In the genomic region with DNA sequence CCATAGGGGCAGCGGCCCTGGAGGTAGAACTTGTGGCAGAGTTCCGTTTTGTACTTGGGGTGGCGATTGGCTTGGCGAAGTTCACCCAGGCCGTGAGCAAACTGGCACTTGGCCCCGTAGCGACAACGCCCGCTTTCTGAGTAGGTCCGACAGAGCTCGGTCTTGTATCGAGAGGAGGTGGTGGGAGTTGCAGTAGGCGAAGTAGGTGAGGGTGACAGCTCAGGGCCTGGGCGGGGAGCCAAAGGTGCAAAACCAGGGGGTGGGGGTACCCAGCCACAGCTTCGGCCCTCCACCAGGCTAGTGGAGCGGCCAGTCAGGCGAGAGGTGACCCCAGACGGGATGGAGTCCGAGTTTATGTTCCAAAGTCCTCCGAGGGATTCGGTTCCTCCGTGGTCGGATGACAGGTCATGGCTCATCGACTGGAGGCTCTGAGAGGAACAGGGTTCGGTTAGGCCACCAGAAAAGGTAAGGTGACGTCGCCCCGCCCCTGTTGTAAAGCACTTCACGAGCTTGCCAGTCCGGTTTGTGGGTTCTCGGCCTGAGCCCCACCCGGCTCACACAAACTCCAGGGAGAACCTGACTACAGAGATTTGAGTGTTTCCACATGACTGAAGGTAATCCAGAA, we compare ENCODE assay signal across 8 mouse cellular contexts. TPM values are rescaled to one million over a fixed set of nuclear protein-coding genes. Genes with fewer than 3 reads are reported as not detected.
DNase-seq lines count a peak whose midpoint lies in the region; ATAC-seq and TF ChIP-seq lines count a peak whose summit lies in the region.

No protein-coding gene starts in this region.

- WGBS in heart, embryonic 11.5 days (ENCODE audit: insufficient replicate concordance), result 30% methylated on average over 30 of the region's 32 CpGs
- WGBS in kidney, embryonic 15.5 days, result 13% methylated on average over 32 of the region's 32 CpGs
- 31% methylated on average over 32 of the region's 32 CpGs for WGBS in stomach, embryonic 14.5 days

- TF ChIP-seq POLR2A in bone marrow macrophage, adult 2 months (IDR thresholded peaks at IDR 0.05; ENCODE audit: borderline replicate concordance, low read depth, low read length), result no peak

- peak overlapping the region; percentile 88 for H3K27ac ChIP-seq in bone marrow macrophage, adult 2 months (ENCODE audit: insufficient read depth, low read depth, low read length)
- H3K27ac ChIP-seq in heart, embryonic 11.5 days (ENCODE audit: low read depth, low read length), result peak overlapping the region; percentile 89
- peak overlapping the region; percentile 100 for H3K27ac ChIP-seq in kidney, embryonic 15.5 days
- H3K27ac ChIP-seq in stomach, embryonic 14.5 days (ENCODE audit: low read length), result peak overlapping the region; percentile 96

- TF ChIP-seq CTCF in bone marrow macrophage, adult 2 months (IDR thresholded peaks at IDR 0.05; ENCODE audit: low read depth, low read length), result no peak

- peak overlapping the region; percentile 96 for H3K4me2 ChIP-seq in heart, embryonic 11.5 days
- peak overlapping the region; percentile 88 for H3K4me2 ChIP-seq in kidney, embryonic 15.5 days
- peak overlapping the region; percentile 91 for H3K4me2 ChIP-seq in stomach, embryonic 14.5 days (replicated peaks; ENCODE audit: low read depth, low read length)

- H3K4me1 ChIP-seq in bone marrow macrophage, adult 2 months (ENCODE audit: control insufficient read depth, insufficient read depth, low read length), result peaks cover 23% of the 10 kb centered on the region
- peaks cover 62% of the 10 kb centered on the region for H3K4me1 ChIP-seq in heart, embryonic 11.5 days (ENCODE audit: control insufficient read depth, insufficient read depth, low read length)
- H3K4me1 ChIP-seq in kidney, embryonic 15.5 days, result peaks cover 91% of the 10 kb centered on the region
- peaks cover 49% of the 10 kb centered on the region for H3K4me1 ChIP-seq in stomach, embryonic 14.5 days (ENCODE audit: control insufficient read depth, insufficient read depth, low read length)

- no peaks in the 10 kb centered on the region for H3K36me3 ChIP-seq in heart, embryonic 11.5 days (ENCODE audit: control insufficient read depth, insufficient read depth, low read length)
- 0 out of 2 replicates have a peak, but pooled peaks cover 3% of the 10 kb centered on the region for H3K36me3 ChIP-seq in kidney, embryonic 15.5 days
- H3K36me3 ChIP-seq in stomach, embryonic 14.5 days (ENCODE audit: control insufficient read depth, insufficient read depth, low read length), result peaks cover 7% of the 10 kb centered on the region; the same call in 1 of the 2 replicates

- no peaks in the 10 kb centered on the region for H3K9me3 ChIP-seq in heart, embryonic 11.5 days (replicated peaks; ENCODE audit: control insufficient read depth, low read length)
- no peaks in the 10 kb centered on the region for H3K9me3 ChIP-seq in kidney, embryonic 15.5 days (replicated peaks)
- no peaks in the 10 kb centered on the region for H3K9me3 ChIP-seq in stomach, embryonic 14.5 days (ENCODE audit: control insufficient read depth, low read depth, low read length)

- no peaks in the 10 kb centered on the region for H3K27me3 ChIP-seq in heart, embryonic 11.5 days (ENCODE audit: control insufficient read depth, insufficient read depth, low read length)
- no peaks in the 10 kb centered on the region for H3K27me3 ChIP-seq in kidney, embryonic 15.5 days
- H3K27me3 ChIP-seq in stomach, embryonic 14.5 days (ENCODE audit: control insufficient read depth, insufficient read depth, low read length), result no peaks in the 10 kb centered on the region

- peak overlapping the region; percentile 89 for H3K9ac ChIP-seq in heart, embryonic 11.5 days (ENCODE audit: low read depth, low read length)
- peak overlapping the region; percentile 89 for H3K9ac ChIP-seq in kidney, embryonic 15.5 days
- peak overlapping the region; percentile 88 for H3K9ac ChIP-seq in stomach, embryonic 14.5 days (replicated peaks; ENCODE audit: low read depth, low read length)

- ATAC-seq in heart, embryonic 11.5 days (replicated peaks; ENCODE audit: insufficient number of reproducible peaks, low FRiP score, low TSS enrichment), result no peak
- no peak for ATAC-seq in kidney, embryonic 15.5 days (replicated peaks; ENCODE audit: low FRiP score)
- ATAC-seq in stomach, embryonic 14.5 days (ENCODE audit: insufficient number of reproducible peaks, insufficient read depth, low FRiP score, low read depth), result no peak

- H3K4me3 ChIP-seq in bone marrow macrophage, adult 2 months (ENCODE audit: insufficient read depth, low read length), result peak overlapping the region; percentile 93
- peak overlapping the region; percentile 78 for H3K4me3 ChIP-seq in heart, embryonic 11.5 days (ENCODE audit: low read depth, low read length)
- peak overlapping the region; percentile 75 for H3K4me3 ChIP-seq in kidney, embryonic 15.5 days (replicated peaks)
- peak overlapping the region; percentile 84 for H3K4me3 ChIP-seq in stomach, embryonic 14.5 days (ENCODE audit: low read depth, low read length)

- peak; percentile 79 for DNase-seq in CD4-positive helper T cell, adult 2 months (ENCODE audit: low read depth, low spot score)
- DNase-seq in lung, postnatal 25 days (ENCODE audit: low spot score), result peak; percentile 90
- no peak for DNase-seq in cerebellum, adult 9-10 months
- DNase-seq in embryo, embryonic 9.5 days (ENCODE audit: extremely low spot score), result no peak

RNA-seq across cellular contexts. Expression of a gene that starts 1.9 kb away (rescaled TPM):
- 110 and 119 TPM in 2 replicates for polyA plus RNA-seq in bone marrow macrophage, adult 2 months (2012; ENCODE audit: insufficient read depth, insufficient read length, missing spikeins)
- 10.9 and 11.6 TPM in 2 replicates for polyA plus RNA-seq in heart, embryonic 11.5 days (2014; fragmentation: Nextera tagmentation; extraction: Ambion mirVana)
- 16.2 TPM in 2 replicates for polyA plus RNA-seq in kidney, embryonic 15.5 days (2015; fragmentation: Nextera tagmentation; extraction: Ambion mirVana)
- 15.5 and 17.6 TPM in 2 replicates for polyA plus RNA-seq in stomach, embryonic 14.5 days (2014; fragmentation: Nextera tagmentation; extraction: Ambion mirVana)

RNA-seq across cellular contexts. Expression of a gene that starts 5.8 kb away (rescaled TPM):
- 11.4 and 14.6 TPM in 2 replicates for polyA plus RNA-seq in bone marrow macrophage, adult 2 months (2012; ENCODE audit: insufficient read depth, insufficient read length, missing spikeins)
- 44.6 and 47.8 TPM in 2 replicates for polyA plus RNA-seq in heart, embryonic 11.5 days (2014; fragmentation: Nextera tagmentation; extraction: Ambion mirVana)
- 69.9 and 84.6 TPM in 2 replicates for polyA plus RNA-seq in kidney, embryonic 15.5 days (2015; fragmentation: Nextera tagmentation; extraction: Ambion mirVana)
- 63.4 and 70.7 TPM in 2 replicates for polyA plus RNA-seq in stomach, embryonic 14.5 days (2014; fragmentation: Nextera tagmentation; extraction: Ambion mirVana)

RNA-seq across cellular contexts. Expression of a gene that starts 14.3 kb away (rescaled TPM):
- polyA plus RNA-seq in bone marrow macrophage, adult 2 months (2012; ENCODE audit: insufficient read depth, insufficient read length, missing spikeins), result 12.5 and 13.9 TPM in 2 replicates
- 46.4 and 54.3 TPM in 2 replicates for polyA plus RNA-seq in heart, embryonic 11.5 days (2014; fragmentation: Nextera tagmentation; extraction: Ambion mirVana)
- 52.6 and 57.7 TPM in 2 replicates for polyA plus RNA-seq in kidney, embryonic 15.5 days (2015; fragmentation: Nextera tagmentation; extraction: Ambion mirVana)
- polyA plus RNA-seq in stomach, embryonic 14.5 days (2014; fragmentation: Nextera tagmentation; extraction: Ambion mirVana), result 47.1 and 51.1 TPM in 2 replicates

RNA-seq across cellular contexts. Expression of a gene that starts 14.6 kb away (rescaled TPM):
- polyA plus RNA-seq in bone marrow macrophage, adult 2 months (2012; ENCODE audit: insufficient read depth, insufficient read length, missing spikeins), result 102 and 123 TPM in 2 replicates
- polyA plus RNA-seq in heart, embryonic 11.5 days (2014; fragmentation: Nextera tagmentation; extraction: Ambion mirVana), result 70.2 and 81.4 TPM in 2 replicates
- 86.8 and 100 TPM in 2 replicates for polyA plus RNA-seq in kidney, embryonic 15.5 days (2015; fragmentation: Nextera tagmentation; extraction: Ambion mirVana)
- 67.3 and 73.2 TPM in 2 replicates for polyA plus RNA-seq in stomach, embryonic 14.5 days (2014; fragmentation: Nextera tagmentation; extraction: Ambion mirVana)

RNA-seq across cellular contexts. Expression of a gene that starts 27.7 kb away (rescaled TPM):
- polyA plus RNA-seq in bone marrow macrophage, adult 2 months (2012; ENCODE audit: insufficient read depth, insufficient read length, missing spikeins), result 801 and 823 TPM in 2 replicates
- polyA plus RNA-seq in heart, embryonic 11.5 days (2014; fragmentation: Nextera tagmentation; extraction: Ambion mirVana), result 750 and 792 TPM in 2 replicates
- 995 and 1,159 TPM in 2 replicates for polyA plus RNA-seq in kidney, embryonic 15.5 days (2015; fragmentation: Nextera tagmentation; extraction: Ambion mirVana)
- 1,258 and 1,269 TPM in 2 replicates for polyA plus RNA-seq in stomach, embryonic 14.5 days (2014; fragmentation: Nextera tagmentation; extraction: Ambion mirVana)

Comparison
In these comparisons a context has a peak if more than half of its experiments do, and no peak if none do; other contexts are left out.
1. DNase-seq: peak in CD4-positive helper T cell, adult 2 months (single experiment) and lung, postnatal 25 days (single experiment); none in cerebellum, adult 9-10 months (single experiment) and embryo, embryonic 9.5 days (single experiment).
2. Peak in every context shown above with its lines, with median percentiles within 50 percentile points of each other: H3K27ac ChIP-seq, H3K4me3 ChIP-seq, H3K4me2 ChIP-seq and H3K9ac ChIP-seq.